Mouse (Mus musculus) heart, embryonic 11.5 days (tissue): ENCODE measurements around the gene Coq5. TPM values are rescaled to one million over a fixed set of nuclear protein-coding genes. Genes with fewer than 3 reads are reported as not detected.

ENCODE experiments used
- ATAC-seq: fragments of 200-750 bp; cut with Nextera tagmentation; replicated peaks from 2 replicates; pipeline ENCODE4 v1.8.0; 2017; ENCODE audit warnings: moderate library complexity; ENCODE audit not compliant: insufficient number of reproducible peaks, low FRiP score, low TSS enrichment
- H3K27ac ChIP-seq: fragments of 300-500 bp; sonication (generic); 2 replicates; pipeline ENCODE4 v1.5.1; 2014; ENCODE audit warnings: mild to moderate bottlenecking, low read depth, low read length
- H3K27me3 ChIP-seq: fragments of 300-500 bp; sonication (generic); 2 replicates; pipeline ENCODE4 v1.6.1; 2014; ENCODE audit warnings: mild to moderate bottlenecking, low read length, mixed read lengths; ENCODE audit not compliant: control insufficient read depth, insufficient read depth
- H3K36me3 ChIP-seq: fragments of 300-500 bp; sonication (generic); 2 replicates; pipeline ENCODE4 v1.6.1; 2014; ENCODE audit warnings: mild to moderate bottlenecking, low read length, moderate library complexity, mixed read lengths; ENCODE audit not compliant: control insufficient read depth, insufficient read depth
- H3K4me1 ChIP-seq: fragments of 300-500 bp; sonication (generic); 2 replicates; pipeline ENCODE4 v1.6.1; 2014; ENCODE audit warnings: low read length; ENCODE audit not compliant: control insufficient read depth, insufficient read depth
- H3K4me2 ChIP-seq: fragments of 300-500 bp; sonication (generic); 2 replicates; pipeline ENCODE4 v1.6.1; 2014; ENCODE audit warnings: mild to moderate bottlenecking, moderate library complexity
- H3K4me3 ChIP-seq: fragments of 300-500 bp; sonication (generic); 2 replicates; pipeline ENCODE4 v1.5.1; 2014; ENCODE audit warnings: low read depth, low read length
- H3K9ac ChIP-seq: fragments of 300-500 bp; sonication (generic); 2 replicates; pipeline ENCODE4 v1.6.1; 2014; ENCODE audit warnings: mild to moderate bottlenecking, low read depth, low read length, moderate library complexity
- H3K9me3 ChIP-seq: fragments of 300-500 bp; sonication (generic); replicated peaks from 2 replicates; pipeline ENCODE4 v1.6.1; 2016; ENCODE audit warnings: low read length; ENCODE audit not compliant: control insufficient read depth
- WGBS: fragments of 180-500 bp; shearing (Covaris S2); extraction: QIAGEN DNeasy Blood & Tissue Kit; methylation state at CpG from one replicate; pipeline ENCODE4 v1.1.7; 2014; ENCODE audit not compliant: insufficient replicate concordance; 5-methylcytosine and 5-hydroxymethylcytosine counted together
- polyA plus RNA-seq: library from polyadenylated mRNA; unstranded; fragments of >200 nt; fragmentation: Nextera tagmentation; extraction: Ambion mirVana; gene quantifications from 2 replicates; pipeline ENCODE4 v1.2.1, GENCODE M21; 2014

Coq5 gene
- polyA plus RNA-seq, 1 experiment from 2014 or later: 81.8 TPM

DNA sequence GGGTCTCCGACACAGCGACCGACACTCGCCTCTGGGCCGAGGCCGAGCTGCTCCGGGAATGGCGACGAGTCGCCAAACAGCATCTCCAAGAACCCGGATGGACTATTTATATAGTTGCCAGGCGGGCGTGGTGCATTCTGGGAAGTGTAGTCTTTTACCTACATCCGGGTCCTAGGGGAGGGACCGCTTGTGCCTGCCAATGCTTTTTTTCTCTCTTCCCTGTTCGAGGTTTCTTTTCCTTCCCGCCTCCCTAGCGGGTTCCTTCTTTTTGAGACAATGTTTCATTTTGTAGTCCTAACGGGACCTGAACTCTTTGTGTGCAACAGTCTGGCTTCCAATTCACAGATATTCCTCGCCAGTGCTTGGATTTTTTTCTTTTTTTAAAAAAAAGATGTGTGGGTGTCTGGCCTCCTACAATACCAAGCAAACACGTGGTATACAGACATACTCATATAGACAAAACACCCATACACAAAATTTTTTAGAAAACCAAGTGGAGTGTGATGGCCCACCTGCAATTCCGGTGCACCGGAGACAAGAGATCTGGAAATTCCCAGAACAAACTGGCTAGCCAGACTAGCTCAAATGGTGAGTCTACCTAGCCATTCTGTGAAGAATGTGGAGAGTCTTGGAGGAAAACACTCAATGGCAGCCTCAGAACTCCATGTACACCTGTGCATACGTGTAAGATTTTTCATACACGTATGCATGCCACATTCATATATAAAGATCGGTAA is 6.5 kb upstream of the Coq5 start, which contains the start of gene Rnf10:
Rnf10 (minus strand) TSS at position 87 of the 737 bp plus-strand sequence.
- peaks cover 32% of the 10 kb centered on the region for H3K4me1 ChIP-seq
- H3K36me3 ChIP-seq: no peaks in the 10 kb centered on the region
- WGBS: 12% methylated on average over 26 of the region's 26 CpGs
- H3K27me3 ChIP-seq: no peaks in the 10 kb centered on the region
- H3K4me3 ChIP-seq: peak within 1 kb of the TSS; percentile 100
- no peaks in the 10 kb centered on the region for H3K9me3 ChIP-seq
- H3K9ac ChIP-seq: peak within 1 kb of the TSS; percentile 98
- ATAC-seq: peak; percentile 84
- H3K4me2 ChIP-seq: peak within 1 kb of the TSS; percentile 88
- peak within 1 kb of the TSS; percentile 83 for H3K27ac ChIP-seq

- Histone ChIP-seq H3K4me1 (peaks cover 25% of the 10 kb centered on the region), H3K27ac (peak overlapping the region; percentile 83; the same call in 1 of the 2 replicates), H3K4me2 (peak overlapping the region; percentile 88; the same call in 1 of the 2 replicates), H3K27me3 (no peaks in the 10 kb centered on the region), H3K9me3 (no peaks in the 10 kb centered on the region), H3K4me3 (no peak overlapping the region), H3K9ac (0 out of 2 replicates have a peak overlapping the region, but pooled peaks have one; percentile 59), H3K36me3 (no peaks in the 10 kb centered on the region)
- no peak for ATAC-seq
- WGBS: 70% methylated on average over 6 of the region's 6 CpGs
Measured at GRCm38 (mm10) chr5:115273549-115274135, 5.8 kb upstream of the Coq5 start.

DNA sequence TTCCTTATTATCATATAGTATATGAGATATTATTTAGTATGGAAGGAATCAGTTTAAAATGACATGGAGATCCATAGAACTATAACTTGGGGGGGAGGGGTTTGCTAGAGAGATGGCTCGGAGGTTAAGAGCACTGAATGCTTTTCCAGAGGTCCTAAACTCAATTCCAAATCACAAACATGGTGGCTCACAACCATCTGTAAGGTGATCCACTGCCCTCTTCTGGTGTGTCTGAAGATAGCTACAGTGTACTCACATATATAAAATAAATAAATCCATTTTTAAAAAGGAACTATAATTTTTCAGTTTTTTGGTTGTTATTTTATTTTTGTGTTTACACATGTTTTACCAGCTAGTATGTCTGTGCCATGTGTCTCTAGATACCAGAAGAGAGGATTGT is 5.1 kb upstream of the Coq5 start:
- no peaks in the 10 kb centered on the region for H3K9me3 ChIP-seq
- peaks cover 19% of the 10 kb centered on the region for H3K4me1 ChIP-seq
- ATAC-seq: no peak
- no peak overlapping the region for H3K27ac ChIP-seq
- no peak overlapping the region for H3K9ac ChIP-seq
- H3K36me3 ChIP-seq: no peaks in the 10 kb centered on the region
- H3K27me3 ChIP-seq: no peaks in the 10 kb centered on the region
- 66% methylated on average over 1 of the region's 1 CpGs for WGBS
- no peak overlapping the region for H3K4me2 ChIP-seq
- H3K4me3 ChIP-seq: no peak overlapping the region

DNA sequence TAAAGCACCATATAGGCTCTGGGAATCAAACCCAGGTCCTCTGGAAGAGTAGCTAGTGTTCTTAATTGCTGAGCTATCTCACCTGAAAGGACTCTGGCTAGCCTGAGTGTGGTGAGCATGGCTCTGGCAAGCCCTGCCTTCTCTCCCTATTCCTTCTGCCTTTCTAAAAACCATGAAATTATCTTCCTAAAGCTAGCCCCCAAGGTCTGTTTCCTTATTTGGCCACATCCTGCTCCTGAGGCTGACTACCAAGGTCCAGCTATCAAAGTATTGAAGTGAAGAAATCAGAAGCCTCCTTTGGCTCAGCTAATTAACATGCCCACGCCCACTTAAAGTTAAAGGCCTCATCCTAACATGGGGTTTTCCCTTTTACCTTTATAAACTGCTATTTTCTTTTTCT is 4.7 kb upstream of the Coq5 start:
- Histone ChIP-seq H3K4me2 (no peak overlapping the region), H3K27ac (no peak overlapping the region), H3K4me3 (no peak overlapping the region), H3K36me3 (no peaks in the 10 kb centered on the region), H3K4me1 (peaks cover 16% of the 10 kb centered on the region), H3K9me3 (no peaks in the 10 kb centered on the region), H3K9ac (no peak overlapping the region), H3K27me3 (no peaks in the 10 kb centered on the region)
- no peak for ATAC-seq
- 77% methylated on average over 1 of the region's 1 CpGs for WGBS

DNA sequence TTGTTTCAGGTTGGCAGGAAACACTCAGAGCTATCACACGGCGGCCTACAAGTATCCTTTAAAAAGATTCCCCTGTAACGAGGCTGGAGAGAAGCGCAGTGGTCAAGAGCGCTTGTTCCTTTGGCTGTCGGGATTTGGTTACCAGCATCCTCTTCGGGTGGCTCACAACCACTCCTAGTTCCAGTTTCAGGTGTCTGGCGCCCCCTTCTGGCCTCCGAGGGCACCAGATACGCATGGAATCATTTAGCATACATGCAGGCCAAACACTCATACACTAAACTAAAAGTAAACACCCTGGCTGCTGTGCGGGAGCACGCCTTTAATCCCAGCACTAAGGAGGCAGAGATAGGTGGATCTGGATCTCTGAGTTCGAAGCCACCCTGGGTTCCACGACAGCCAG is 3.5 kb upstream of the Coq5 start:
- WGBS: 32% methylated on average over 14 of the region's 14 CpGs
- H3K4me2 ChIP-seq: no peak overlapping the region
- peaks cover 8% of the 10 kb centered on the region for H3K4me1 ChIP-seq
- no peak for ATAC-seq
- H3K4me3 ChIP-seq: no peak overlapping the region
- no peaks in the 10 kb centered on the region for H3K9me3 ChIP-seq
- H3K9ac ChIP-seq: no peak overlapping the region
- no peaks in the 10 kb centered on the region for H3K36me3 ChIP-seq
- no peaks in the 10 kb centered on the region for H3K27me3 ChIP-seq
- no peak overlapping the region for H3K27ac ChIP-seq

- 71% methylated on average over 1 of the region's 1 CpGs for WGBS
- Histone ChIP-seq H3K4me3 (no peak overlapping the region), H3K9ac (no peak overlapping the region), H3K4me2 (no peak overlapping the region), H3K27me3 (no peaks in the 10 kb centered on the region), H3K9me3 (no peaks in the 10 kb centered on the region), H3K4me1 (peaks cover 8% of the 10 kb centered on the region), H3K36me3 (no peaks in the 10 kb centered on the region), H3K27ac (no peak overlapping the region)
- ATAC-seq: no peak
Measured at GRCm38 (mm10) chr5:115278053-115278452, 1.4 kb upstream of the Coq5 start.

GRCm38 (mm10) chr5:115278785-115279184 is 681 bp upstream of the Coq5 start:
- no peak for ATAC-seq
- no peak overlapping the region for H3K4me2 ChIP-seq
- no peaks in the 10 kb centered on the region for H3K9me3 ChIP-seq
- H3K9ac ChIP-seq: no peak overlapping the region
- no peak overlapping the region for H3K27ac ChIP-seq
- H3K4me3 ChIP-seq: no peak overlapping the region
- H3K27me3 ChIP-seq: no peaks in the 10 kb centered on the region
- no peaks in the 10 kb centered on the region; the same call in 1 of the 2 replicates for H3K36me3 ChIP-seq
- WGBS: 65% methylated on average over 2 of the region's 2 CpGs
- peaks cover 4% of the 10 kb centered on the region for H3K4me1 ChIP-seq

DNA sequence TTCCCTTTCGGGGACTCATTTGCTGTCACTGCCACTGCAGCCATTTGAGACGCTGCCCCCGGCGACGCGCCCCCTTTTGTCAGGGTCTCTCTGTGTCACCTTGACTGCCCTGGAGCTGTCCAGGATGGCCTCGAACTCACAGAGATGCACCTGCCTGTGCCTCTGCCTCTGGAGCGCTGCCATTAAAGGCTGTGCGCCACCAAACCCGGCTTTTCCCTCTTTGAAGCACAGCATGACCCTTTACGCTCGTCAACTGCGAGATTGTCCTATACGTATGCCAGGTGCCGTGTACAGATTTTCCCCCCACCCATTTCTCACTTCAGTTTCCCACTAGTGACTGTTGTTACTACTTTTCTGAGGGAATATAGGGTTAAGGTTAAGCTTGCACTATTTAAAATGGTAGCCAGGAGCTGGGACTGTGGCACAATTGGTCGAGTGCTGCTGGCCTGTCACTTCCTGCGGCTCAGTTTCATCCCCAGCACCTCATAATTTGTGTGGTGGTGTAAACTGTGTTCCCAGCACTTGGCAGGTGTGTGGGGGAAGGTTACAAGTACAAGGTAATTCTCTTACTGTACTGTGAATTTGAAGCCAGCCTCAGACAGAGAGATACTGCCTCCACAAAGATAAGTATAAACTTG is 703 bp downstream of the Coq5 start:
- Histone ChIP-seq H3K4me3 (peak overlapping the region; percentile 97), H3K27me3 (no peaks in the 10 kb centered on the region), H3K9ac (peak overlapping the region; percentile 85), H3K4me2 (peak overlapping the region; percentile 86), H3K4me1 (peaks cover 4% of the 10 kb centered on the region), H3K36me3 (peaks cover 7% of the 10 kb centered on the region), H3K9me3 (no peaks in the 10 kb centered on the region), H3K27ac (peak overlapping the region; percentile 70)
- 9% methylated on average over 17 of the region's 17 CpGs for WGBS
- no peak for ATAC-seq
